Mouse (Mus musculus): ENCODE results near the gene Rmdn2. TPM values are rescaled to one million over a fixed set of nuclear protein-coding genes. Genes with fewer than 3 reads are reported as not detected.

Gene Rmdn2
- polyA plus RNA-seq, 1 experiment from 2014 or later: 12.7 TPM

DNA sequence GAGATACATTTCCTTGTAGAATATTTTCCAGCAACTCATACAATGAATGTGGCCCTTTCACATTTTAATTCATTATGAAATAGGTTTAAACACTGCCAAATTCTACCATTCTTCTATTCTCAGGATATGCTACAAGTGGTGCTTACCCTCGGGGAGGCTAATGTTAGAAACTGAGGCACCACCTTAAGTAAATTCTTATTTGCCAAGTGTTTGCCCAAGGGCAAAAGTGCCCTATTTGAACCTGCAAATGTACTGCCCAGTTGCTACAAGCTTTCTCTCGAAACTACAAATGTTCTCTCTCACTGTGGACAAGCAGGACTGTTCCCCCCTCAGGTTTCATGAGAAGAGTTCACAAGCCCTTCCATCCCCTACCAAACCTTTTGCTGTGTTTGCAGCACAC lies 5.9 kb upstream of the Rmdn2 start:
- H3K9ac ChIP-seq (ENCODE audit: low read depth, low read length): no peak overlapping the region
- DNase-seq (ENCODE audit: low spot score) (no peak), ATAC-seq (ENCODE audit: low read depth) (no peak)
- no peaks in the 10 kb centered on the region for H3K9me3 ChIP-seq (ENCODE audit: control insufficient read depth, low read length)
- H3K4me1 ChIP-seq (ENCODE audit: control insufficient read depth, insufficient read depth, low read length): no peaks in the 10 kb centered on the region
- no peaks in the 10 kb centered on the region for H3K36me3 ChIP-seq (ENCODE audit: control insufficient read depth, insufficient read depth, low read length)
- WGBS: 73% methylated on average over 2 of the region's 2 CpGs
- no peaks in the 10 kb centered on the region for H3K27me3 ChIP-seq (replicated peaks; ENCODE audit: control insufficient read depth, insufficient read depth, low read length)
- H3K4me2 ChIP-seq (ENCODE audit: low read depth, low read length): no peak overlapping the region
- no peak overlapping the region for H3K27ac ChIP-seq (replicated peaks; ENCODE audit: low read depth, low read length)
- no peak overlapping the region for H3K4me3 ChIP-seq (ENCODE audit: low read depth, low read length)

DNA sequence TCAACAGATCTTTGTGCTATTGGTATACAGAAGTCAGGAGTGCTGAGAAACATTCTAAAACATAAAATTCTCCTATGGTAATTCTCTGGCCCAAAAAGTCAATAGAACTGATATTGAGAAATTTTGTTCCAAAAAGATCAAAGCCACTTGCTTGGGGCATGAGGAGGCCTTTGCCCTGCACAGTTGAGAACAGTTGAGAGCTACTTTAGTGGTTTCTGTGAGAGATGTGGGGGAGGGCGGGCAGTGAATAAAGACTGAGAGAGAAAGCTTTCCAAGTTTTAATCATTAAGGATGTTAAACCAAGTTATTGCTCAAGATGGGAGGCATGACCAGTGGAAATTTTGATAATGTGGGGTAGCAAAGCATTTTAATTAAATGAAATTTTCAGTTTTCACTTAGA lies 2.0 kb upstream of the Rmdn2 start:
- 89% methylated on average over 1 of the region's 1 CpGs for WGBS
- no peak overlapping the region for H3K9ac ChIP-seq (ENCODE audit: low read depth, low read length)
- H3K36me3 ChIP-seq (ENCODE audit: control insufficient read depth, insufficient read depth, low read length): no peaks in the 10 kb centered on the region
- no peak overlapping the region for H3K27ac ChIP-seq (replicated peaks; ENCODE audit: low read depth, low read length)
- H3K9me3 ChIP-seq (ENCODE audit: control insufficient read depth, low read length): no peaks in the 10 kb centered on the region
- H3K4me2 ChIP-seq (ENCODE audit: low read depth, low read length): no peak overlapping the region
- ATAC-seq (ENCODE audit: low read depth): no peak
- no peaks in the 10 kb centered on the region; the same call in 1 of the 2 replicates for H3K4me1 ChIP-seq (ENCODE audit: control insufficient read depth, insufficient read depth, low read length)
- H3K27me3 ChIP-seq (replicated peaks; ENCODE audit: control insufficient read depth, insufficient read depth, low read length): no peaks in the 10 kb centered on the region
- DNase-seq (ENCODE audit: low spot score): no peak
- H3K4me3 ChIP-seq (ENCODE audit: low read depth, low read length): no peak overlapping the region

DNA sequence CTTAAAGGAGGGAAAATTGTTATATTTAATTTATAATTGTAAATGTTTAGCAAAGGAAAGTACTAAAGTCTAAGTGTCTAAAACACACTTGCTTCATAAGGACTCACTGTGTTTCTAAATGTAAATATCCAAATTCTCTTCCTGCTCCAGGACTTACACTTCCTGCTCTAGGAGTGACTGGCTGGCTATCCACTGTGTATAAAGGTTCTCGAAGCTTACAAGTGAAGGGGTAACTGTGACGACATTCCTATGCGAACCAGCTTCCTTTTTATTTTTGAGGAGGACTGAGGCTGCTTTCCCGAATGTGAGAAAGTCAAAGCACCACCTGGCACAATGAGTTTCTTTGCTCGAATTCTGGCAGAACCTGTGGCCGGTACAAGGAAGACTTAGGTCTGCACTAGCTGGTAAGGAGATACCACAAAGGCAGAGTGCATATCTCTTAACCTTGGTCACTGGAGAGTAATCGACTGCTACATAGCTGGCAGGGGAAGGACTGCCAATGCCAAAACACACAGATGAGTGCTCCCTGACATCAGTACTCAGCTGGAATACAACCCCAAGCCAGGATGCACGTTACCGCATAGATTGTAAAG lies 1.4 kb upstream of the Rmdn2 start:
- H3K4me2 ChIP-seq (ENCODE audit: low read depth, low read length): no peak overlapping the region
- no peaks in the 10 kb centered on the region for H3K27me3 ChIP-seq (replicated peaks; ENCODE audit: control insufficient read depth, insufficient read depth, low read length)
- no peaks in the 10 kb centered on the region; the same call in 1 of the 2 replicates for H3K4me1 ChIP-seq (ENCODE audit: control insufficient read depth, insufficient read depth, low read length)
- WGBS: 71% methylated on average over 9 of the region's 9 CpGs
- H3K27ac ChIP-seq (replicated peaks; ENCODE audit: low read depth, low read length): no peak overlapping the region
- ATAC-seq (ENCODE audit: low read depth): no peak
- H3K4me3 ChIP-seq (ENCODE audit: low read depth, low read length): no peak overlapping the region
- H3K36me3 ChIP-seq (ENCODE audit: control insufficient read depth, insufficient read depth, low read length): no peaks in the 10 kb centered on the region
- DNase-seq (ENCODE audit: low spot score): no peak
- H3K9ac ChIP-seq (ENCODE audit: low read depth, low read length): no peak overlapping the region
- no peaks in the 10 kb centered on the region for H3K9me3 ChIP-seq (ENCODE audit: control insufficient read depth, low read length)

DNA sequence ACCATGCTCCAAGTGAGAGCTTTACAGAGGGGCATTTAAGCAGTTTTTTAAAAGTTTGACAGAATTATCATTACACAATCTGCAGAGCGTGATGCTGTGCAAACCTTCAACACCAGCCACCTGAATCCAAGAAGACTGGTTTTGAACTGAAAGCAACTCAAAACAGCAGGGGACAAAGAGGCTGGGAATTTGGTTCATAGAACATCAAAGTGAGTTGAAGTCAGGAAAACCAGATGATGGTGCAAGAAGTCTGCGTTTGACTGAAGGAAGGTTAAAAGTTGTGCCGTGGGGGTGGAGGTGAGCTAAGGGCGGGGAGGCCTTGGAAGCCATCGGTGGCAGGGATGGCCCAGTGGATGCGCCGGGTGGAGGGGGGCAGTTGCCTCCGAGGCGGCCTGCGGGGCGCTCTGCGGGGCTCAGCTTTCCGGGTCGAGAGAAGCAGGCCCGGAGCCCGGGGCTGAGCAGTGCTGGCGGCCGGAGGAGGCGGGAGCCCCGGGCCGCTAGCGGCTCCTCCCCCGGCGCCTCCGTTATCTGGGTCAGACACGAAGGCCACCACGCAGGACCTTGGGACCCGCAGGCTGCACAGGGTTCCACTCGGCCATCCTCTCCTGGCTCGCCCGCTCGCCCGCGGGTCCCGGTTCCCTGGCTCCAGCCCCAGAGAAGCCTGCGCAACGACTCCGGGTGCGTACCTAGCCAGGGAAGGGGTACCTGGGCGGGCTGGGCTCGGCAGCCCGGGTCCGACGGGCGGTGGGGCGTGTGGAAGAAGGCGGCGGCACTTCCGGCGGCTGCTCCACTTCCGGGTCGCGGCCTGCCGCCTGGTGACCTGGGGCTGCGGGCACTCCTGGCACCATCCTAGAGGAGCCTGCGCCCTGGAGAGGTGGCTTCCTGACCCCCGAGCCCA lies 3.3 kb downstream of the Rmdn2 start:
- Histone ChIP-seq H3K4me1 (ENCODE audit: control insufficient read depth, insufficient read depth, low read length) (peaks cover 5% of the 10 kb centered on the region), H3K27me3 (replicated peaks; ENCODE audit: control insufficient read depth, insufficient read depth, low read length) (no peaks in the 10 kb centered on the region), H3K27ac (replicated peaks; ENCODE audit: low read depth, low read length) (peak overlapping the region; percentile 89), H3K36me3 (ENCODE audit: control insufficient read depth, insufficient read depth, low read length) (no peaks in the 10 kb centered on the region), H3K4me3 (ENCODE audit: low read depth, low read length) (peak overlapping the region; percentile 84), H3K9ac (ENCODE audit: low read depth, low read length) (peak overlapping the region; percentile 92), H3K4me2 (ENCODE audit: low read depth, low read length) (peak overlapping the region; percentile 81), H3K9me3 (ENCODE audit: control insufficient read depth, low read length) (no peaks in the 10 kb centered on the region)
- WGBS: 5% methylated on average over 29 of the region's 57 CpGs
- ATAC-seq (ENCODE audit: low read depth) (peak; percentile 91), DNase-seq (ENCODE audit: low spot score) (peak; percentile 67)

DNA sequence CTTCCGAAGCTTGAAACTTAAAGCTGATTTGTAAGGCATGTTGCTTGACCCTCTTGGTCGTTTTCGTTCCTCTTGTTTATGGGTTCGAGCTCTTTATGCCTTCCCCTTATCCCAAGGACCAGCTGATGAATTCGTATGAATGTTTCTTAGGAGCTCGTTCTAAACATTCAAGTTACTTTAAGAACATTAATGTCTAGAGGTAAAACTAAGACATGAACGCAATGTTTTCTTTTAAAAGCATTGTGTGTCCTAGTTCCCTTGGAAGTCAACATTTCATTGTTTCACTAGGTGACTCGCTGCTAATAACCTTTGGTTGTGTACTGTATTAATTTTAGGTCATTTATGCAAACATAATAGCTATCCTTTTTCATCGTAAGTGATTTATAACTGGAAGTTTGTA lies 4.2 kb downstream of the Rmdn2 start:
- peak overlapping the region; percentile 81 for H3K4me2 ChIP-seq (ENCODE audit: low read depth, low read length)
- H3K36me3 ChIP-seq (ENCODE audit: control insufficient read depth, insufficient read depth, low read length): no peaks in the 10 kb centered on the region
- ATAC-seq (ENCODE audit: low read depth): no peak
- peaks cover 5% of the 10 kb centered on the region for H3K4me1 ChIP-seq (ENCODE audit: control insufficient read depth, insufficient read depth, low read length)
- no peaks in the 10 kb centered on the region for H3K9me3 ChIP-seq (ENCODE audit: control insufficient read depth, low read length)
- no peak overlapping the region for H3K9ac ChIP-seq (ENCODE audit: low read depth, low read length)
- WGBS: 83% methylated on average over 9 of the region's 9 CpGs
- H3K4me3 ChIP-seq (ENCODE audit: low read depth, low read length): peak overlapping the region; percentile 84
- no peak for DNase-seq (ENCODE audit: low spot score)
- no peaks in the 10 kb centered on the region for H3K27me3 ChIP-seq (replicated peaks; ENCODE audit: control insufficient read depth, insufficient read depth, low read length)
- H3K27ac ChIP-seq (replicated peaks; ENCODE audit: low read depth, low read length): no peak overlapping the region

DNA sequence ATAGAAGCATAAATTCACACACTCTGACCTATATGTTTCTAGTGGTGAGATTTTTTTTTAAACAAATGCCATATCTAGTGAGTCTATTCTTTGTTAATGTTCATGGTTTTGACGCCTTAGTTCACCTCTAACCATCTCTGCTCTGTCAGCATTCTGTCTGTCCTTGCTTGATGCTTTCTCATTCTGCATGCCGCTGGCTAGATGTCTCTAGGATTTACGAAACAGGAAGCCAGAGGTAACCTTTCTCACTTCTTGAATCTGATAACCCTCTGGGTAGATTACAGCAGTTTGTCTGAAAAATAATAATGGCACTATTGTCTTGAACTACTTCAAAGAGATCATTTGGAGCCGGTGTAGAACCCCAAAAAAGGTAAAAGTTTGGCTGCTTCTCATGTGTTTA lies 5.0 kb downstream of the Rmdn2 start:
- 78% methylated on average over 4 of the region's 4 CpGs for WGBS
- no peaks in the 10 kb centered on the region for H3K36me3 ChIP-seq (ENCODE audit: control insufficient read depth, insufficient read depth, low read length)
- DNase-seq (ENCODE audit: low spot score): no peak
- H3K9me3 ChIP-seq (ENCODE audit: control insufficient read depth, low read length): no peaks in the 10 kb centered on the region
- H3K27ac ChIP-seq (replicated peaks; ENCODE audit: low read depth, low read length): no peak overlapping the region
- no peak overlapping the region for H3K4me2 ChIP-seq (ENCODE audit: low read depth, low read length)
- peaks cover 5% of the 10 kb centered on the region for H3K4me1 ChIP-seq (ENCODE audit: control insufficient read depth, insufficient read depth, low read length)
- H3K27me3 ChIP-seq (replicated peaks; ENCODE audit: control insufficient read depth, insufficient read depth, low read length): no peaks in the 10 kb centered on the region
- no peak for ATAC-seq (ENCODE audit: low read depth)
- no peak overlapping the region for H3K9ac ChIP-seq (ENCODE audit: low read depth, low read length)
- no peak overlapping the region for H3K4me3 ChIP-seq (ENCODE audit: low read depth, low read length)

DNA sequence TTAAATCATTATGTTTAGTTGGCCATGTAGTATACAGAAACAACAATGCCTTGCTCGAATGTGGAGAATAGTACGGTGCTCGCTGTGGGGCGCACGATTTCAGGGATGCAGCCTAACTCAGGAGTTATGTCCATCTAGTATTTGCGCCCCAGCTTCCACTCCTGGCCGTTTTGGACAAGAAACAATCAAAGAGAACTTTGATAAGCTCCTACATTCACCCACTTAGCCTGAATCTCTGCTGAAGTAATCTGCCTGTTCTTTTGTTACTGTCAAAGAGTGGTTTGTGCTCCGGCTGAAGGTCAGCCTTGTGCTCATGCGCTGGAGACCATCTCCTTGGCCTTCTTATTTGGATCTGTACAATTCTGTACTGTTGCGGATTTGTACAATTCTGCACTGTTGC lies 6.8 kb downstream of the Rmdn2 start:
- ATAC-seq (ENCODE audit: low read depth): no peak
- Histone ChIP-seq H3K27ac (replicated peaks; ENCODE audit: low read depth, low read length) (no peak overlapping the region), H3K9me3 (ENCODE audit: control insufficient read depth, low read length) (no peaks in the 10 kb centered on the region), H3K27me3 (replicated peaks; ENCODE audit: control insufficient read depth, insufficient read depth, low read length) (no peaks in the 10 kb centered on the region), H3K36me3 (ENCODE audit: control insufficient read depth, insufficient read depth, low read length) (no peaks in the 10 kb centered on the region), H3K4me1 (ENCODE audit: control insufficient read depth, insufficient read depth, low read length) (peaks cover 5% of the 10 kb centered on the region), H3K9ac (ENCODE audit: low read depth, low read length) (no peak overlapping the region), H3K4me2 (ENCODE audit: low read depth, low read length) (no peak overlapping the region), H3K4me3 (ENCODE audit: low read depth, low read length) (no peak overlapping the region)
- no peak for DNase-seq (ENCODE audit: low spot score)
- 89% methylated on average over 10 of the region's 10 CpGs for WGBS

DNA sequence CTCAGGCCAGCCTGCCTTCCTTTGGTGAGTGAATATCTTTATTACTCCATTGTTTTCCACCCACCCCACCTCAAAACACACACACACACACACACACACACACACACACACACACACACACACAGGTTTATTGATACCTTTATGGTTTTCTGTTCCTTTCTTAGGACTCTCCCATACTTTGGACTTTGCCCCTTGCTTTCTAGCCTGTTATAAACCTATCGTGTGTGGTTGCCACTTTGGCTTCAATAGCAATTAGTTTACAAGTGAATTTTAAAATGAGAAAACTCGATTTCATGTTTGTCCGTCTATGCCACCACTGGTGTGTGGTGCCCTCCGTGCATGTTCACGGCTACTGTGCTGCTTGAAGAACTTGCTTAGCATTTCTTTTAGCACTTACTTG lies 7.3 kb downstream of the Rmdn2 start:
- ATAC-seq (ENCODE audit: low read depth) (no peak), DNase-seq (ENCODE audit: low spot score) (no peak)
- Histone ChIP-seq H3K4me3 (ENCODE audit: low read depth, low read length) (no peak overlapping the region), H3K36me3 (ENCODE audit: control insufficient read depth, insufficient read depth, low read length) (no peaks in the 10 kb centered on the region), H3K4me1 (ENCODE audit: control insufficient read depth, insufficient read depth, low read length) (peaks cover 5% of the 10 kb centered on the region), H3K9me3 (ENCODE audit: control insufficient read depth, low read length) (no peaks in the 10 kb centered on the region), H3K9ac (ENCODE audit: low read depth, low read length) (no peak overlapping the region), H3K27me3 (replicated peaks; ENCODE audit: control insufficient read depth, insufficient read depth, low read length) (no peaks in the 10 kb centered on the region), H3K4me2 (ENCODE audit: low read depth, low read length) (no peak overlapping the region), H3K27ac (replicated peaks; ENCODE audit: low read depth, low read length) (no peak overlapping the region)
- 89% methylated on average over 5 of the region's 5 CpGs for WGBS

DNA sequence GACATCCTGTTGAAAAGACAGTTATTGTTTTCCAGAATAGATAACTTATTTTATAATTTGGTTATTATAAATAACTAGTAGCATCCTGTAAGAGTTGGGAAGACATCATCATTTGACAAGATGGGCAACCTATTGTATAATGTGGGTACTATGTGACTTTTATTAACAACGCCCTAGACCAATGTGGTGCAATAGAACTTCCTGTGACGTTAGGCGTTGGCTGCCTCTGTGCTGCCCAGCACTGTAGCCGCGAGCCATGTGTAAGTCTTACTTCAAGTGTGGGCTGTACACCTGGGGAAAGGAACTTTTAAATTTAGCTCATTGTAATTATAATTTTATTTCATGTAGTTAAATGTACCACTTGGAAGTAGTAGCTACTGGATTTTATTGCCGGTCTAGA lies 10.4 kb downstream of the Rmdn2 start:
- H3K9me3 ChIP-seq (ENCODE audit: control insufficient read depth, low read length): no peaks in the 10 kb centered on the region
- WGBS: 95% methylated on average over 6 of the region's 6 CpGs
- ATAC-seq (ENCODE audit: low read depth): no peak
- no peak overlapping the region for H3K4me2 ChIP-seq (ENCODE audit: low read depth, low read length)
- H3K36me3 ChIP-seq (ENCODE audit: control insufficient read depth, insufficient read depth, low read length): no peaks in the 10 kb centered on the region
- no peak for DNase-seq (ENCODE audit: low spot score)
- H3K27me3 ChIP-seq (replicated peaks; ENCODE audit: control insufficient read depth, insufficient read depth, low read length): no peaks in the 10 kb centered on the region
- H3K4me1 ChIP-seq (ENCODE audit: control insufficient read depth, insufficient read depth, low read length): no peaks in the 10 kb centered on the region
- no peak overlapping the region for H3K9ac ChIP-seq (ENCODE audit: low read depth, low read length)
- H3K27ac ChIP-seq (replicated peaks; ENCODE audit: low read depth, low read length): no peak overlapping the region
- no peak overlapping the region for H3K4me3 ChIP-seq (ENCODE audit: low read depth, low read length)
